In genomic region chr2:26380131-26380771, GRCm38 (mm10) we compare ENCODE assay signal across 8 mouse cellular contexts. TPM values are rescaled to one million over a fixed set of nuclear protein-coding genes. Genes with fewer than 3 reads are reported as not detected.
A peak's percentile ranks its signal among the peaks of the same experiment; 100 is the strongest.
DNase-seq lines count a peak whose midpoint lies in the region; ATAC-seq and TF ChIP-seq lines count a peak whose summit lies in the region.

TSS of gene Snapc4 (minus strand) at chr2:26380653.

- dilution Hi-C loops in CH12.LX (cut with MboI; ENCODE audit: extremely low pct_ligation_motif_present, extremely low pct_unique_long_range_greater_than_20kb, low sequenced_read_pairs) = no loop called here

- H3K27ac ChIP-seq in CH12.LX (ENCODE audit: insufficient read depth, low read depth) = peak within 1 kb of the TSS; percentile 5; the same call in 1 of the 2 replicates
- H3K27ac ChIP-seq in forebrain, embryonic 10.5 days = peak within 1 kb of the TSS; percentile 78
- H3K27ac ChIP-seq in heart, embryonic 15.5 days = peak within 1 kb of the TSS; percentile 48
- H3K27ac ChIP-seq in liver, embryonic 16.5 days (ENCODE audit: low read length) = peak within 1 kb of the TSS; percentile 60
- peak within 1 kb of the TSS; percentile 28; the same call in 1 of the 2 replicates for H3K27ac ChIP-seq in neural tube, embryonic 14.5 days (ENCODE audit: low read depth, low read length)

- no peak for TF ChIP-seq CTCF in CH12.LX (conservative IDR thresholded peaks at IDR 0.05 in 1 of 2, IDR thresholded peaks at IDR 0.05 in 1 of 2; ENCODE audit: low read depth in 2 of 2, low read length in 2 of 2)

- peak; percentile 86 for ATAC-seq in heart, embryonic 15.5 days (replicated peaks; ENCODE audit: insufficient number of reproducible peaks, insufficient read depth, low FRiP score, low read depth)
- ATAC-seq in liver, embryonic 16.5 days (ENCODE audit: low read depth) = peak; percentile 91
- peak; percentile 96 for ATAC-seq in neural tube, embryonic 14.5 days (ENCODE audit: low read depth)

- peak within 1 kb of the TSS; percentile 61 for H3K9ac ChIP-seq in CH12.LX (ENCODE audit: insufficient read depth, low read depth)
- H3K9ac ChIP-seq in heart, embryonic 15.5 days = peak within 1 kb of the TSS; percentile 79
- peak within 1 kb of the TSS; percentile 81 for H3K9ac ChIP-seq in liver, embryonic 16.5 days (ENCODE audit: low read depth, low read length)
- peak within 1 kb of the TSS; percentile 63 for H3K9ac ChIP-seq in neural tube, embryonic 14.5 days (replicated peaks; ENCODE audit: low read depth, low read length)

- H3K9me3 ChIP-seq in CH12.LX (replicated peaks; ENCODE audit: low read length) = no peaks in the 10 kb centered on the region
- no peaks in the 10 kb centered on the region for H3K9me3 ChIP-seq in forebrain, embryonic 10.5 days
- H3K9me3 ChIP-seq in heart, embryonic 15.5 days (replicated peaks) = no peaks in the 10 kb centered on the region
- H3K9me3 ChIP-seq in liver, embryonic 16.5 days (replicated peaks; ENCODE audit: control insufficient read depth, low read length) = no peaks in the 10 kb centered on the region
- no peaks in the 10 kb centered on the region for H3K9me3 ChIP-seq in neural tube, embryonic 14.5 days (ENCODE audit: control insufficient read depth, low read length)

- peak; percentile 90 for TF ChIP-seq POLR2A in CH12.LX (IDR thresholded peaks at IDR 0.05; ENCODE audit: low read depth, low read length)

- no peaks in the 10 kb centered on the region for H3K27me3 ChIP-seq in CH12.LX (replicated peaks)
- no peaks in the 10 kb centered on the region for H3K27me3 ChIP-seq in forebrain, embryonic 10.5 days (ENCODE audit: poor library complexity, severe bottlenecking)
- no peaks in the 10 kb centered on the region for H3K27me3 ChIP-seq in heart, embryonic 15.5 days
- no peaks in the 10 kb centered on the region for H3K27me3 ChIP-seq in liver, embryonic 16.5 days (ENCODE audit: control insufficient read depth, insufficient read depth, low read depth, low read length)
- H3K27me3 ChIP-seq in neural tube, embryonic 14.5 days (ENCODE audit: control insufficient read depth, insufficient read depth, low read length) = no peaks in the 10 kb centered on the region

- in situ Hi-C loops in CH12.LX (cut with MboI; ENCODE audit: low pct_ligation_motif_present, low pct_unique_long_range_greater_than_20kb, low sequenced_read_pairs) = no loop called here

- H3K4me2 ChIP-seq in CH12.LX (ENCODE audit: insufficient read depth, low read depth, poor library complexity, severe bottlenecking) = peak within 1 kb of the TSS; percentile 64; the same call in 1 of the 2 replicates
- H3K4me2 ChIP-seq in heart, embryonic 15.5 days = peak within 1 kb of the TSS; percentile 91
- peak within 1 kb of the TSS; percentile 95 for H3K4me2 ChIP-seq in liver, embryonic 16.5 days (ENCODE audit: low read depth, low read length)
- peak within 1 kb of the TSS; percentile 91 for H3K4me2 ChIP-seq in neural tube, embryonic 14.5 days (ENCODE audit: low read depth, low read length)

- no peak for TF ChIP-seq EP300 in CH12.LX (IDR thresholded peaks at IDR 0.05; ENCODE audit: low read length)

- H3K4me3 ChIP-seq in CH12.LX (replicated peaks in 1 of 3; ENCODE audit: low read depth in 2 of 3, low read length in 2 of 3, poor library complexity in 1 of 3) = peak within 1 kb of the TSS; percentile 80 to 94 (median 82)
- peak within 1 kb of the TSS; percentile 78 for H3K4me3 ChIP-seq in forebrain, embryonic 10.5 days
- peak within 1 kb of the TSS; percentile 85 for H3K4me3 ChIP-seq in heart, embryonic 15.5 days
- H3K4me3 ChIP-seq in liver, embryonic 16.5 days (ENCODE audit: low read depth, low read length) = peak within 1 kb of the TSS; percentile 88
- peak within 1 kb of the TSS; percentile 68 for H3K4me3 ChIP-seq in neural tube, embryonic 14.5 days (ENCODE audit: low read depth, low read length)

- peak; percentile 89 for DNase-seq in CH12.LX (ENCODE audit: extremely low read depth)
- DNase-seq in c-Kit-negative CD71-positive TER-119-positive erythroid progenitor cells, embryonic 14.5 days (ENCODE audit: low read depth, low spot score) = peak; percentile 54
- peak; percentile 84 for DNase-seq in forebrain, embryonic 10.5 days (ENCODE audit: extremely low spot score, low spot score)
- peak; percentile 91 to 95 for DNase-seq in kidney, postnatal 25 days
- peak; percentile 89 for DNase-seq in testis, postnatal 10 days (ENCODE audit: low spot score)

- H3K79me2 ChIP-seq in CH12.LX (replicated peaks; ENCODE audit: control insufficient read depth, extremely low read depth, insufficient read depth, poor library complexity, severe bottlenecking) = peaks cover 17% of the 10 kb centered on the region

- H3K36me3 ChIP-seq in CH12.LX (replicated peaks in 1 of 2; ENCODE audit: control insufficient read depth in 1 of 2, insufficient read depth in 1 of 2, low read length in 1 of 2) = peaks cover 62 to 78% of the 10 kb centered on the region in 2 experiments
- peaks cover 72% of the 10 kb centered on the region for H3K36me3 ChIP-seq in forebrain, embryonic 10.5 days (replicated peaks)
- peaks cover 54% of the 10 kb centered on the region for H3K36me3 ChIP-seq in heart, embryonic 15.5 days
- peaks cover 36% of the 10 kb centered on the region for H3K36me3 ChIP-seq in liver, embryonic 16.5 days (ENCODE audit: control insufficient read depth, insufficient read depth)
- peaks cover 47% of the 10 kb centered on the region for H3K36me3 ChIP-seq in neural tube, embryonic 14.5 days (ENCODE audit: control insufficient read depth, insufficient read depth, low read length)

- peaks cover 0 to 11% of the 10 kb centered on the region in 2 experiments; a peak in 2 of 4 replicates for H3K4me1 ChIP-seq in CH12.LX (ENCODE audit: control insufficient read depth in 1 of 2, insufficient read depth in 2 of 2)
- H3K4me1 ChIP-seq in forebrain, embryonic 10.5 days = peaks cover 20% of the 10 kb centered on the region
- peaks cover 5% of the 10 kb centered on the region for H3K4me1 ChIP-seq in heart, embryonic 15.5 days (replicated peaks)
- H3K4me1 ChIP-seq in liver, embryonic 16.5 days (ENCODE audit: control insufficient read depth, low read depth, low read length) = peaks cover 9% of the 10 kb centered on the region
- H3K4me1 ChIP-seq in neural tube, embryonic 14.5 days (ENCODE audit: control insufficient read depth, insufficient read depth, low read length) = peaks cover 7% of the 10 kb centered on the region; the same call in 1 of the 2 replicates

- WGBS in forebrain, embryonic 10.5 days = under 1% methylated on average over 38 of the region's 38 CpGs
- under 1% methylated on average over 38 of the region's 38 CpGs for WGBS in heart, embryonic 15.5 days
- WGBS in liver, embryonic 16.5 days (ENCODE audit: insufficient replicate concordance) = under 1% methylated on average over 38 of the region's 38 CpGs
- WGBS in neural tube, embryonic 14.5 days = under 1% methylated on average over 36 of the region's 38 CpGs

- TF ChIP-seq RAD21 in CH12.LX (IDR thresholded peaks at IDR 0.05; ENCODE audit: low read depth, low read length) = no peak

TF ChIP-seq in CH12.LX, 34 proteins besides CTCF, POLR2A, EP300 and RAD21 (continues in another document):
- TF ChIP-seq USF1 (IDR thresholded peaks at IDR 0.05; ENCODE audit: low read depth, low read length) = no peak
- no peak for TF ChIP-seq GABPA (IDR thresholded peaks at IDR 0.05; ENCODE audit: insufficient replicate concordance, low read depth, low read length)
- peak; percentile 75; the same call in 1 of the 2 replicates for TF ChIP-seq KAT2A (IDR thresholded peaks at IDR 0.05; ENCODE audit: insufficient replicate concordance, low read length)
- peak; percentile 86 for TF ChIP-seq HCFC1 (IDR thresholded peaks at IDR 0.05; ENCODE audit: low read depth, low read length)
- TF ChIP-seq TCF12 (IDR thresholded peaks at IDR 0.05; ENCODE audit: low read depth, low read length) = peak; percentile 80
- no peak for TF ChIP-seq USF2 (conservative IDR thresholded peaks at IDR 0.05; ENCODE audit: low read depth, low read length)
- peak; percentile 56; the same call in 1 of the 2 replicates for TF ChIP-seq CHD2 (IDR thresholded peaks at IDR 0.05; ENCODE audit: low read length)
- peak; percentile 80 for TF ChIP-seq MAZ (IDR thresholded peaks at IDR 0.05; ENCODE audit: low read depth, low read length)
- no peak for TF ChIP-seq JUN (IDR thresholded peaks at IDR 0.05; ENCODE audit: insufficient read depth, low read depth, low read length)
- TF ChIP-seq PAX5 (IDR thresholded peaks at IDR 0.05; ENCODE audit: low read length) = no peak
- no peak for TF ChIP-seq ZKSCAN1 (IDR thresholded peaks at IDR 0.05; ENCODE audit: borderline replicate concordance, low read depth, low read length)
- peak; percentile 67 for TF ChIP-seq BHLHE40 (IDR thresholded peaks at IDR 0.05; ENCODE audit: low read depth, low read length)
- TF ChIP-seq RCOR1 (conservative IDR thresholded peaks at IDR 0.05; ENCODE audit: low read depth, low read length) = no peak
- no peak for TF ChIP-seq ZNF384 (IDR thresholded peaks at IDR 0.05; ENCODE audit: low read depth, low read length)
- no peak; the same call in 1 of the 2 replicates for TF ChIP-seq SMC3 (IDR thresholded peaks at IDR 0.05; ENCODE audit: low read depth, low read length)
- no peak for TF ChIP-seq ZC3H11A (IDR thresholded peaks at IDR 0.05; ENCODE audit: low read depth, low read length)
- TF ChIP-seq MAFK (IDR thresholded peaks at IDR 0.05; ENCODE audit: insufficient replicate concordance, low read length) = no peak
- no peak for TF ChIP-seq JUND (conservative IDR thresholded peaks at IDR 0.05; ENCODE audit: low read depth, low read length)
- peak; percentile 99 for TF ChIP-seq MXI1 (IDR thresholded peaks at IDR 0.05; ENCODE audit: low read depth, low read length)
- TF ChIP-seq SIN3A (IDR thresholded peaks at IDR 0.05; ENCODE audit: low read length) = peak; percentile 97
- TF ChIP-seq CHD1 (IDR thresholded peaks at IDR 0.05; ENCODE audit: low read depth, low read length) = no peak
- peak; percentile 87 for TF ChIP-seq MYC (IDR thresholded peaks at IDR 0.05; ENCODE audit: low read depth, low read length)
- TF ChIP-seq NRF1 (IDR thresholded peaks at IDR 0.05; ENCODE audit: low read depth, low read length) = peak; percentile 64
- TF ChIP-seq MAX (IDR thresholded peaks at IDR 0.05; ENCODE audit: low read length) = peak; percentile 94
- peak; percentile 69; the same call in 1 of the 2 replicates for TF ChIP-seq TBP (conservative IDR thresholded peaks at IDR 0.05; ENCODE audit: low read depth, low read length)

RNA-seq across cellular contexts. Expression of gene Snapc4, which starts in this region (rescaled TPM):
- total RNA-seq in CH12.LX (2012; rRNA removed) = 42.7 and 53.3 TPM in 2 replicates
- 15.3 and 18.0 TPM in 2 replicates for total RNA-seq in CH12.LX (2014; rRNA removed)
- 47.1 and 48.0 TPM in 2 replicates for polyA plus RNA-seq in CH12.LX (2012; ENCODE audit: insufficient read length, low read depth)
- polyA plus RNA-seq in forebrain, embryonic 10.5 days (2016; fragmentation: Nextera tagmentation; extraction: Ambion mirVana) = 37.8 and 38.9 TPM in 2 replicates
- polyA plus RNA-seq in heart, embryonic 15.5 days (2015; fragmentation: Nextera tagmentation; extraction: Ambion mirVana) = 16.8 and 19.6 TPM in 2 replicates
- polyA plus RNA-seq in liver, embryonic 16.5 days (2015; fragmentation: Nextera tagmentation; extraction: Ambion mirVana) = 7.1 and 10.0 TPM in 2 replicates
- polyA plus RNA-seq in neural tube, embryonic 14.5 days (2014; fragmentation: Nextera tagmentation; extraction: Ambion mirVana) = 30.9 and 32.4 TPM in 2 replicates

Comparison
In these comparisons a context has a peak if more than half of its experiments do, and no peak if none do; other contexts are left out.
1. Peak in every context shown above with its lines: DNase-seq, ATAC-seq, H3K4me3 ChIP-seq and H3K27ac ChIP-seq.
2. H3K27ac ChIP-seq: peak in every context shown above with its lines; median percentile 78 in forebrain, embryonic 10.5 days; 60 in liver, embryonic 16.5 days; 48 in heart, embryonic 15.5 days; 28 in neural tube, embryonic 14.5 days; 5 in CH12.LX.